Mouse (Mus musculus) embryo, embryonic 11.5 days (tissue): ENCODE measurements around the gene Inpp4b.

ENCODE experiments used
- DNase-seq: peaks from one replicate; pipeline ENCODE4 v3.0.0-alpha.2; 2012; ENCODE audit warnings: low read depth, low spot score

The Inpp4b gene

GRCm38 (mm10) chr8:81831430-81831829 lies 489.1 kb downstream of the Inpp4b start:
- DNase-seq = no peak

- DNase-seq = no peak
Observed at GRCm38 (mm10) chr8:81833852-81834251, 491.5 kb downstream of the Inpp4b start.

- no peak for DNase-seq
Observed at GRCm38 (mm10) chr8:81840512-81840911, 498.2 kb downstream of the Inpp4b start.

- no peak for DNase-seq
Observed at GRCm38 (mm10) chr8:81844104-81844982, 502.0 kb downstream of the Inpp4b start.

GRCm38 (mm10) chr8:81847929-81848328 lies 505.6 kb downstream of the Inpp4b start:
- DNase-seq = no peak

GRCm38 (mm10) chr8:81849976-81850375 lies 507.6 kb downstream of the Inpp4b start:
- no peak for DNase-seq

GRCm38 (mm10) chr8:81853184-81853583 lies 510.8 kb downstream of the Inpp4b start:
- DNase-seq = no peak

- DNase-seq = no peak
Observed at GRCm38 (mm10) chr8:81854543-81854942, 512.2 kb downstream of the Inpp4b start.

- no peak for DNase-seq
Observed at GRCm38 (mm10) chr8:81855009-81855408, 512.7 kb downstream of the Inpp4b start.

- no peak for DNase-seq
Observed at GRCm38 (mm10) chr8:81856120-81856519, 513.8 kb downstream of the Inpp4b start.

- no peak for DNase-seq
Observed at GRCm38 (mm10) chr8:81856608-81857007, 514.3 kb downstream of the Inpp4b start.

- DNase-seq = no peak
Observed at GRCm38 (mm10) chr8:81858393-81858792, 516.0 kb downstream of the Inpp4b start.

GRCm38 (mm10) chr8:81859805-81860204 lies 517.4 kb downstream of the Inpp4b start:
- DNase-seq = no peak

- no peak for DNase-seq
Observed at GRCm38 (mm10) chr8:81861311-81861710, 519.0 kb downstream of the Inpp4b start.

- DNase-seq = no peak
Observed at GRCm38 (mm10) chr8:81862738-81863137, 520.4 kb downstream of the Inpp4b start.

GRCm38 (mm10) chr8:81864318-81864717 lies 522.0 kb downstream of the Inpp4b start:
- DNase-seq = no peak

GRCm38 (mm10) chr8:81865664-81866063 lies 523.3 kb downstream of the Inpp4b start:
- no peak for DNase-seq

- no peak for DNase-seq
Observed at GRCm38 (mm10) chr8:81867020-81867419, 524.7 kb downstream of the Inpp4b start.

- DNase-seq = no peak
Observed at GRCm38 (mm10) chr8:81870466-81870865, 528.1 kb downstream of the Inpp4b start.

GRCm38 (mm10) chr8:81880071-81880470 lies 537.7 kb downstream of the Inpp4b start:
- no peak for DNase-seq

- DNase-seq = no peak
Observed at GRCm38 (mm10) chr8:81884195-81884594, 541.8 kb downstream of the Inpp4b start.

- DNase-seq = no peak
Observed at GRCm38 (mm10) chr8:81888843-81889242, 546.5 kb downstream of the Inpp4b start.

- DNase-seq = no peak
Observed at GRCm38 (mm10) chr8:81893292-81893691, 550.9 kb downstream of the Inpp4b start.
